Comparison of ENCODE assay signal across 11 mouse cellular contexts in genomic region chr5:137485071-137485850, GRCm38 (mm10). TPM values are rescaled to one million over a fixed set of nuclear protein-coding genes. Genes with fewer than 3 reads are reported as not detected.
DNase-seq lines count a peak whose midpoint lies in the region; ATAC-seq lines count a peak whose summit lies in the region.
"Had no signal": no experiment of that assay in that cellular context is flagged by ENCODE, and none has a peak within 500 bp of the region (broad histone marks: within the 10 kb centered on the region; RNA-seq: fewer than 3 reads in every experiment).

No protein-coding gene starts in this region.

- ATAC-seq in heart, embryonic 15.5 days (replicated peaks; ENCODE audit: insufficient number of reproducible peaks, insufficient read depth, low FRiP score, low read depth): no peak
- no peak for ATAC-seq in embryonic facial prominence, embryonic 14.5 days (ENCODE audit: low read depth)
- no peak for ATAC-seq in neural tube, embryonic 11.5 days (ENCODE audit: insufficient read depth, low FRiP score, low TSS enrichment)

- no peak overlapping the region for H3K9ac ChIP-seq in heart, embryonic 15.5 days
- H3K9ac ChIP-seq in embryonic facial prominence, embryonic 14.5 days (ENCODE audit: low read depth, low read length): peak overlapping the region; percentile 48; the same call in 1 of the 2 replicates
- H3K9ac ChIP-seq in neural tube, embryonic 11.5 days (ENCODE audit: low read length): peak overlapping the region; percentile 33

- no peak for DNase-seq in heart, postnatal 25 days (ENCODE audit: low spot score)
- no peak for DNase-seq in embryonic facial prominence, embryonic 14.5 days (ENCODE audit: low spot score)
- DNase-seq in limb, embryonic 10.5 days (ENCODE audit: low spot score): peak; percentile 46
- DNase-seq in neural tube, embryonic 11.5 days (ENCODE audit: low spot score): peak; percentile 41
- DNase-seq in cerebellum, postnatal 14 days: no peak
- DNase-seq in adrenal gland, postnatal 14 days: no peak
- no peak for DNase-seq in heart, postnatal 14 days
- DNase-seq: adrenal gland, postnatal 25 days had no signal

- WGBS in heart, embryonic 15.5 days: 11% methylated on average over 30 of the region's 30 CpGs
- 10% methylated on average over 27 of the region's 30 CpGs for WGBS in embryonic facial prominence, embryonic 14.5 days
- WGBS in limb, embryonic 10.5 days: 8% methylated on average over 30 of the region's 30 CpGs
- WGBS in neural tube, embryonic 11.5 days: 4% methylated on average over 28 of the region's 30 CpGs

- H3K4me1 ChIP-seq in heart, embryonic 15.5 days (replicated peaks): peaks cover 3% of the 10 kb centered on the region
- H3K4me1 ChIP-seq in embryonic facial prominence, embryonic 14.5 days (ENCODE audit: control insufficient read depth, insufficient read depth, low read length): 0 out of 2 replicates have a peak, but pooled peaks cover 3% of the 10 kb centered on the region
- peaks cover 30% of the 10 kb centered on the region for H3K4me1 ChIP-seq in limb, embryonic 10.5 days
- peaks cover 10% of the 10 kb centered on the region for H3K4me1 ChIP-seq in neural tube, embryonic 11.5 days (ENCODE audit: control insufficient read depth, insufficient read depth, low read length)

- peak overlapping the region; percentile 33 for H3K4me2 ChIP-seq in heart, embryonic 15.5 days
- peak overlapping the region; percentile 56 for H3K4me2 ChIP-seq in embryonic facial prominence, embryonic 14.5 days (ENCODE audit: low read depth, low read length)
- H3K4me2 ChIP-seq in neural tube, embryonic 11.5 days (ENCODE audit: low read depth): peak overlapping the region; percentile 77

- H3K27ac ChIP-seq in heart, embryonic 15.5 days: no peak overlapping the region
- no peak overlapping the region for H3K27ac ChIP-seq in embryonic facial prominence, embryonic 14.5 days (replicated peaks; ENCODE audit: low read depth, low read length)
- peak overlapping the region; percentile 76 for H3K27ac ChIP-seq in limb, embryonic 10.5 days
- H3K27ac ChIP-seq in neural tube, embryonic 11.5 days (ENCODE audit: low read depth, low read length): no peak overlapping the region

- H3K9me3 ChIP-seq in heart, embryonic 15.5 days (replicated peaks): no peaks in the 10 kb centered on the region
- no peaks in the 10 kb centered on the region for H3K9me3 ChIP-seq in embryonic facial prominence, embryonic 14.5 days (ENCODE audit: control insufficient read depth, low read length)
- no peaks in the 10 kb centered on the region for H3K9me3 ChIP-seq in limb, embryonic 10.5 days (replicated peaks)
- no peaks in the 10 kb centered on the region for H3K9me3 ChIP-seq in neural tube, embryonic 11.5 days (ENCODE audit: control insufficient read depth, low read length)

- no peaks in the 10 kb centered on the region for H3K36me3 ChIP-seq in heart, embryonic 15.5 days
- no peaks in the 10 kb centered on the region for H3K36me3 ChIP-seq in embryonic facial prominence, embryonic 14.5 days (ENCODE audit: control insufficient read depth, insufficient read depth, low read length)
- no peaks in the 10 kb centered on the region for H3K36me3 ChIP-seq in limb, embryonic 10.5 days
- H3K36me3 ChIP-seq in neural tube, embryonic 11.5 days (ENCODE audit: control insufficient read depth, insufficient read depth, low read length): no peaks in the 10 kb centered on the region

- peak overlapping the region; percentile 7; the same call in 1 of the 2 replicates for H3K4me3 ChIP-seq in heart, embryonic 15.5 days
- peak overlapping the region; percentile 32 for H3K4me3 ChIP-seq in embryonic facial prominence, embryonic 14.5 days (ENCODE audit: low read depth, low read length)
- H3K4me3 ChIP-seq in limb, embryonic 10.5 days: peak overlapping the region; percentile 57
- H3K4me3 ChIP-seq in neural tube, embryonic 11.5 days (ENCODE audit: low read depth, low read length): peak overlapping the region; percentile 30

- peaks cover 34% of the 10 kb centered on the region for H3K27me3 ChIP-seq in heart, embryonic 15.5 days
- 0 out of 2 replicates have a peak, but pooled peaks cover 9% of the 10 kb centered on the region for H3K27me3 ChIP-seq in embryonic facial prominence, embryonic 14.5 days (replicated peaks; ENCODE audit: control insufficient read depth, insufficient read depth, low read length)
- peaks cover 26% of the 10 kb centered on the region for H3K27me3 ChIP-seq in limb, embryonic 10.5 days (ENCODE audit: low read depth, poor library complexity, severe bottlenecking)
- H3K27me3 ChIP-seq in neural tube, embryonic 11.5 days (ENCODE audit: control insufficient read depth, insufficient read depth, low read length): no peaks in the 10 kb centered on the region

- intact Hi-C loops in heart, postnatal 25 days (cut with DNase I): no loop called here
- intact Hi-C loops in heart, postnatal 14 days (cut with DNase I): loop anchor here (10.0 kb wide), 1 partner anchor 350 kb away; no protein-coding TSS in a partner anchor

RNA-seq across cellular contexts. Expression of gene Zan, which starts 8.4 kb away (rescaled TPM):
- 0.05 and 0.11 TPM in 2 replicates for polyA plus RNA-seq in heart, embryonic 15.5 days (2015; fragmentation: Nextera tagmentation; extraction: Ambion mirVana)
- not detected for total RNA-seq in heart, postnatal 25 days (2021)
- 0.21 and 0.26 TPM in 2 replicates for polyA plus RNA-seq in embryonic facial prominence, embryonic 14.5 days (2014; fragmentation: Nextera tagmentation; extraction: Ambion mirVana)
- polyA plus RNA-seq in limb, embryonic 10.5 days (2016; fragmentation: Nextera tagmentation; extraction: Ambion mirVana): 0.03 and 0.10 TPM in 2 replicates
- 0.05 TPM in 1 of 2 replicates, not detected in the other for polyA plus RNA-seq in neural tube, embryonic 11.5 days (2014; fragmentation: Nextera tagmentation; extraction: Ambion mirVana)
- total RNA-seq in adrenal gland, postnatal 14 days (2021): not detected in 2 replicates
- total RNA-seq in heart, postnatal 14 days (2021): under 1 TPM; 0.02 TPM
- total RNA-seq: adrenal gland, postnatal 25 days had no signal

RNA-seq across cellular contexts. Expression of gene Pop7, which starts 17.1 kb away (rescaled TPM):
- 37.4 and 38.6 TPM in 2 replicates for polyA plus RNA-seq in heart, embryonic 15.5 days (2015; fragmentation: Nextera tagmentation; extraction: Ambion mirVana)
- 10 to 100 TPM; 14.8 to 15.3 TPM for total RNA-seq in heart, postnatal 25 days (2021)
- polyA plus RNA-seq in embryonic facial prominence, embryonic 14.5 days (2014; fragmentation: Nextera tagmentation; extraction: Ambion mirVana): 49.8 and 52.0 TPM in 2 replicates
- polyA plus RNA-seq in limb, embryonic 10.5 days (2016; fragmentation: Nextera tagmentation; extraction: Ambion mirVana): 53.2 and 63.4 TPM in 2 replicates
- polyA plus RNA-seq in neural tube, embryonic 11.5 days (2014; fragmentation: Nextera tagmentation; extraction: Ambion mirVana): 53.9 and 57.9 TPM in 2 replicates
- 22.3 and 26.2 TPM in 2 replicates for total RNA-seq in adrenal gland, postnatal 14 days (2021)
- total RNA-seq in heart, postnatal 14 days (2021): 10 to 100 TPM; 12.5 to 16.9 TPM

RNA-seq across cellular contexts. Expression of gene Gigyf1, which starts 33.1 kb away (rescaled TPM):
- polyA plus RNA-seq in heart, embryonic 15.5 days (2015; fragmentation: Nextera tagmentation; extraction: Ambion mirVana): 8.9 and 10.4 TPM in 2 replicates
- 10 to 100 TPM; 28.6 to 29.1 TPM for total RNA-seq in heart, postnatal 25 days (2021)
- polyA plus RNA-seq in embryonic facial prominence, embryonic 14.5 days (2014; fragmentation: Nextera tagmentation; extraction: Ambion mirVana): 8.9 and 9.4 TPM in 2 replicates
- 13.5 and 14.6 TPM in 2 replicates for polyA plus RNA-seq in limb, embryonic 10.5 days (2016; fragmentation: Nextera tagmentation; extraction: Ambion mirVana)
- 9.5 and 10.6 TPM in 2 replicates for polyA plus RNA-seq in neural tube, embryonic 11.5 days (2014; fragmentation: Nextera tagmentation; extraction: Ambion mirVana)
- total RNA-seq in adrenal gland, postnatal 14 days (2021): 30.5 and 36.6 TPM in 2 replicates
- 10 to 100 TPM; 28.3 to 33.8 TPM for total RNA-seq in heart, postnatal 14 days (2021)

RNA-seq across cellular contexts. Expression of gene Epo, which starts 47.8 kb away (rescaled TPM):
- polyA plus RNA-seq in heart, embryonic 15.5 days (2015; fragmentation: Nextera tagmentation; extraction: Ambion mirVana): not detected in 2 replicates
- not detected for total RNA-seq in heart, postnatal 25 days (2021)
- 0.30 TPM in 1 of 2 replicates, not detected in the other for polyA plus RNA-seq in embryonic facial prominence, embryonic 14.5 days (2014; fragmentation: Nextera tagmentation; extraction: Ambion mirVana)
- polyA plus RNA-seq in limb, embryonic 10.5 days (2016; fragmentation: Nextera tagmentation; extraction: Ambion mirVana): 1.5 and 2.4 TPM in 2 replicates
- 0.34 and 0.51 TPM in 2 replicates for polyA plus RNA-seq in neural tube, embryonic 11.5 days (2014; fragmentation: Nextera tagmentation; extraction: Ambion mirVana)
- not detected in 2 replicates for total RNA-seq in adrenal gland, postnatal 14 days (2021)
- not detected for total RNA-seq in heart, postnatal 14 days (2021)
- total RNA-seq: adrenal gland, postnatal 25 days; left cerebral cortex, postnatal 25 days had no signal
- polyA plus RNA-seq: small intestine, adult 2 months had no signal

RNA-seq across cellular contexts. Expression of gene Gnb2, which starts 48.0 kb away (rescaled TPM):
- 244 and 306 TPM in 2 replicates for polyA plus RNA-seq in heart, embryonic 15.5 days (2015; fragmentation: Nextera tagmentation; extraction: Ambion mirVana)
- 100 to 1,000 TPM; 245 to 246 TPM for total RNA-seq in heart, postnatal 25 days (2021)
- 430 and 472 TPM in 2 replicates for polyA plus RNA-seq in embryonic facial prominence, embryonic 14.5 days (2014; fragmentation: Nextera tagmentation; extraction: Ambion mirVana)
- polyA plus RNA-seq in limb, embryonic 10.5 days (2016; fragmentation: Nextera tagmentation; extraction: Ambion mirVana): 257 and 295 TPM in 2 replicates
- 449 and 479 TPM in 2 replicates for polyA plus RNA-seq in neural tube, embryonic 11.5 days (2014; fragmentation: Nextera tagmentation; extraction: Ambion mirVana)
- 574 and 611 TPM in 2 replicates for total RNA-seq in adrenal gland, postnatal 14 days (2021)
- 100 to 1,000 TPM; 322 to 323 TPM for total RNA-seq in heart, postnatal 14 days (2021)

Comparison
In these comparisons a context has a peak if more than half of its experiments do, and no peak if none do; other contexts are left out.
1. H3K4me3 ChIP-seq: peak in every context shown above with its lines; median percentile 57 in limb, embryonic 10.5 days; 32 in embryonic facial prominence, embryonic 14.5 days; 30 in neural tube, embryonic 11.5 days; 7 in heart, embryonic 15.5 days.
2. DNase-seq: peak in limb, embryonic 10.5 days (single experiment) and neural tube, embryonic 11.5 days (single experiment); none in heart, postnatal 25 days (single experiment), embryonic facial prominence, embryonic 14.5 days (single experiment), cerebellum, postnatal 14 days (0 of 2), adrenal gland, postnatal 14 days (single experiment) and heart, postnatal 14 days (0 of 2).
3. Peak in every context shown above with its lines, with median percentiles within 50 percentile points of each other: H3K4me2 ChIP-seq.